Mouse (Mus musculus) cerebellum, adult 2 months (tissue): Measurements from ENCODE around the gene Umad1.

Experiments
- CTCF ChIP-seq: fragments of 200-500 bp; IDR thresholded peaks from 2 replicates; pipeline ENCODE4 v1.5.1; 2011; ENCODE audit warnings: low read depth, mild to moderate bottlenecking, control low read depth, low read length, moderate library complexity, borderline replicate concordance; ENCODE audit not compliant: insufficient read depth
- POLR2A ChIP-seq: fragments of 200-500 bp; IDR thresholded peaks from 2 replicates; pipeline ENCODE4 v1.6.1; 2011; ENCODE audit warnings: low read length, control low read depth, borderline replicate concordance; ENCODE audit not compliant: insufficient read depth

DNA sequence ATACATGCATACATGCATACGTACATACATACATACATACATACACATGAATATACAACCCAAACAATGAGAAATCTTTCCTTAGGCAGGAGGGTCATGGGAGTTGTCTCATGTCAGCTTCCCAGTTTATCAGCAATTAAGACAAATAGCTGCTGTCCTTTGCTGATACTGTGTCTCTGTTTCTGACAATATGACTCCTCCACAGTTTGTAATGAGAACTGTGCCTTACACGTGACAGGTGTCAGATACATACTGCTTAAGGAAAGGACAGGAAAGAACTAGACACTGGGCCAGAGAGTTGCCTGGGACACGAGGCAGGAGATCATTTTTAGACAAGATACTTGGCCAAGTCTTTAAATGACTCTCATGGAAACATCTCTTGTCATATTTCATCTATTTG, 215.2 kb downstream of the Umad1 start:
- TF ChIP-seq POLR2A (no peak), CTCF (no peak)
